Mouse (Mus musculus): ENCODE measurements around the gene Tns2. TPM values are rescaled to one million over a fixed set of nuclear protein-coding genes. Genes with fewer than 3 reads are reported as not detected.

Tns2 gene
- polyA plus RNA-seq, 1 experiment from 2014 or later = 11.9 TPM

DNA sequence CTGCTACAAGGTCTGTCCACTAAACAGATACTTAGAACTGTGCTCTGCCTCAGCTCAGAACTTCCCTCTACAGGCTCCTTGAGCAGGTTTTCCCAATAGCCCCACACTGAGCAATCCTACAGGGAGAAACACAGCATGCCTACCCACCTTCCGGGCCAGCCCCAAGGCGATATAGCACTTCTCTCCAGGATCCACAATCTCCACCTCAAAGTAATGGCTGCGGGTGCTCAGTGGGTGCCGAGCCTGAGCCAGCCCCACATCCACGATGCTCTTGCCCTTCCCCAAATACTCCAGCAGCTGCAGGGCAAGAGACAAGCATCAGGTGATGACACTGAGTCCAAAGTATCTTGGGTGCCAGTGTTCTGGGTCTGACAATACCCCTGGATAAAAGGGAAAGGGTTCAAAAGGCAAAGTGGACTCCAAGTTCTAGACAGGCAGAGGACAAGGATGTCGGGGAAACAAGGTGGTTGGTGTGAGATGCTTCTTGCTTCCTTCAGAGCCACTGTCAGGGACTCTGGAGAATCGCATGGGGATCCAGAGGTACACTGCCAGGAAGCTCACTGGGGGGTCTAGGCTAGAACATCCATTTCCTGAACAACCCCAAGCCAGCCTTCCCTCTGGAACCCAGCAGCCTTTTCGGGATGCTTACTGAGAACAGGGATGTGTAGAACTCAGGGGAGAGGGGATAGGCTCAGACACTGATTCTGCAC is 19.1 kb downstream of the Tns2 start:
- no peak overlapping the region for H3K4me3 ChIP-seq (ENCODE audit: low read depth, low read length)
- H3K9ac ChIP-seq (ENCODE audit: low read length) = no peak overlapping the region
- no peaks in the 10 kb centered on the region for H3K4me1 ChIP-seq (replicated peaks; ENCODE audit: control insufficient read depth, insufficient read depth)
- 72% methylated on average over 8 of the region's 8 CpGs for WGBS
- H3K27me3 ChIP-seq (ENCODE audit: control insufficient read depth, insufficient read depth, low read length) = no peaks in the 10 kb centered on the region
- no peak overlapping the region for H3K4me2 ChIP-seq (replicated peaks; ENCODE audit: low read depth)
- no peak for DNase-seq (ENCODE audit: low spot score)
- no peak for TF ChIP-seq EP300 (optimal IDR thresholded peaks at IDR 0.05)
- H3K36me3 ChIP-seq (ENCODE audit: control insufficient read depth, insufficient read depth, low read length) = peaks cover 18% of the 10 kb centered on the region
- no peak overlapping the region for H3K27ac ChIP-seq (replicated peaks)
- no peaks in the 10 kb centered on the region for H3K9me3 ChIP-seq (ENCODE audit: control insufficient read depth, low read length)
- no peak for ATAC-seq (ENCODE audit: low FRiP score, low TSS enrichment)

DNA sequence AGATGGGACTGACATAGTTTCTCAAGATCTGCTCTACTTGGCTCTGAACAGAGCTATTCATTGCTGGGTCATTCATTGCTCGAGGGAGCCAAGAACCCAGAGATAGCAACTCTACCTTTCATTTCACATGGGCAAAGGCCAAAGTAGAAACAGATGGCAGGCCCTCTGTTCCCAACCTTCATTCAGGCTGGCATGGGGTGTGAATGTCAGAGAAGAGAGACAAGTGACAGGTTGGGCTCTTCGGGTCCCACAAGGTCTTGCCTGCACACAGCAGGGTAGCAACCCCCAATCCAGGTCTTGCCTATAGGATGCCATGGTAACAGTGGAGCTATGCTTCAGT is 19.6 kb downstream of the Tns2 start:
- no peak overlapping the region for H3K9ac ChIP-seq (ENCODE audit: low read length)
- WGBS = 73% methylated on average over 2 of the region's 2 CpGs
- H3K9me3 ChIP-seq (ENCODE audit: control insufficient read depth, low read length) = no peaks in the 10 kb centered on the region
- no peaks in the 10 kb centered on the region for H3K27me3 ChIP-seq (ENCODE audit: control insufficient read depth, insufficient read depth, low read length)
- no peak for ATAC-seq (ENCODE audit: low FRiP score, low TSS enrichment)
- H3K27ac ChIP-seq (replicated peaks) = no peak overlapping the region
- H3K36me3 ChIP-seq (ENCODE audit: control insufficient read depth, insufficient read depth, low read length) = peaks cover 18% of the 10 kb centered on the region
- no peaks in the 10 kb centered on the region for H3K4me1 ChIP-seq (replicated peaks; ENCODE audit: control insufficient read depth, insufficient read depth)
- H3K4me2 ChIP-seq (replicated peaks; ENCODE audit: low read depth) = no peak overlapping the region
- TF ChIP-seq CTCF (IDR thresholded peaks at IDR 0.05; ENCODE audit: low read depth) (no peak), EP300 (optimal IDR thresholded peaks at IDR 0.05) (no peak)
- no peak overlapping the region for H3K4me3 ChIP-seq (ENCODE audit: low read depth, low read length)
- no peak for DNase-seq (ENCODE audit: low spot score)

DNA sequence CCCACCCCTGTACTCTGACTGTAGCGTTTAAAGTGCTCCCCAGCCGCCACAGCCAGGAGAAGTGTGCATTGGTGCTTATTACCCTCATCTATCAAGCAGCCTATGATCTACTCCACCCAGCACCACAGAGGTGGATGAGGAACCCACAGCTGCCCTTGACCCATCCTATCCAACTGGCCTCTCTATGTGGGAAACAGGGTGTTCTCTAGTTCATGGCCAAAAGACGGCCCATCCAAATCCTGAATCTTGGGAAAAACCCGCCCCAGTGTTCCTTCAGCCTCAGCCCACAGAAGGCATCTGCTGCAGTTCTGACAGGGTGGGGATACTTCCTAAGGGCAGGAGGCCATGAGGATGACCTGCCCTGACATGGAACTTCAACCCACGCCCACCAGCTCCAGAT is 20.3 kb downstream of the Tns2 start:
- H3K9me3 ChIP-seq (ENCODE audit: control insufficient read depth, low read length) = no peaks in the 10 kb centered on the region
- H3K4me1 ChIP-seq (replicated peaks; ENCODE audit: control insufficient read depth, insufficient read depth) = no peaks in the 10 kb centered on the region
- H3K27ac ChIP-seq (replicated peaks) = no peak overlapping the region
- ATAC-seq (ENCODE audit: low FRiP score, low TSS enrichment) = no peak; the same call in 1 of the 2 replicates
- TF ChIP-seq CTCF (IDR thresholded peaks at IDR 0.05; ENCODE audit: low read depth) (no peak), EP300 (optimal IDR thresholded peaks at IDR 0.05) (no peak)
- H3K36me3 ChIP-seq (ENCODE audit: control insufficient read depth, insufficient read depth, low read length) = peaks cover 18% of the 10 kb centered on the region
- no peak for DNase-seq (ENCODE audit: low spot score)
- no peak overlapping the region for H3K4me3 ChIP-seq (ENCODE audit: low read depth, low read length)
- H3K4me2 ChIP-seq (replicated peaks; ENCODE audit: low read depth) = no peak overlapping the region
- WGBS = 62% methylated on average over 5 of the region's 5 CpGs
- H3K27me3 ChIP-seq (ENCODE audit: control insufficient read depth, insufficient read depth, low read length) = no peaks in the 10 kb centered on the region
- H3K9ac ChIP-seq (ENCODE audit: low read length) = no peak overlapping the region

DNA sequence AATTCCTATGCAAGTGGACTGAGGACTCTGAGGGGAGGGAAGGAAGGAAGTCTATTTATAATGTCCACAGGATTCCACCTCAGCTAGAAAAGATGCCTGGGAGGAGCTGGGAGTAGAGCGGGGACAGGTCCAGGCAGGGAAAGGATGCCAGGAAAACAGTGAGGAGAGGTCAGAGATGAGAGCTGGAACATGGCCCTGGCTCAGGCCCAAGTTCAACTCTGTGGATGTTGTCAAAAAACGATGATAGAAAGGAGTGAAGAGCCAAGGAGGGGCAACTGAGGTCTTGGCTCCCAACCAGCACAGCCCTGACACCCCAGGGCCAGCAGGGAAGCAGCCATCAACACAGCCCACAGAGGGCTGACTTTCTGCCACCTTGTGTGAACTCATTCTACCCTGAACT is 26.1 kb downstream of the Tns2 start:
- Histone ChIP-seq H3K4me1 (replicated peaks; ENCODE audit: control insufficient read depth, insufficient read depth) (no peaks in the 10 kb centered on the region), H3K36me3 (ENCODE audit: control insufficient read depth, insufficient read depth, low read length) (peaks cover 23% of the 10 kb centered on the region), H3K27ac (replicated peaks) (peak overlapping the region; percentile 35; the same call in 1 of the 2 replicates), H3K9me3 (ENCODE audit: control insufficient read depth, low read length) (no peaks in the 10 kb centered on the region), H3K4me2 (replicated peaks; ENCODE audit: low read depth) (no peak overlapping the region), H3K4me3 (ENCODE audit: low read depth, low read length) (no peak overlapping the region), H3K27me3 (ENCODE audit: control insufficient read depth, insufficient read depth, low read length) (no peaks in the 10 kb centered on the region), H3K9ac (ENCODE audit: low read length) (no peak overlapping the region)
- no peak for TF ChIP-seq CTCF (IDR thresholded peaks at IDR 0.05; ENCODE audit: low read depth)
- no peak for TF ChIP-seq EP300 (optimal IDR thresholded peaks at IDR 0.05)
- 45% methylated on average over 2 of the region's 2 CpGs for WGBS
- ATAC-seq (ENCODE audit: low FRiP score, low TSS enrichment) (peak; percentile 41; the same call in 1 of the 2 replicates), DNase-seq (ENCODE audit: low spot score) (no peak)

DNA sequence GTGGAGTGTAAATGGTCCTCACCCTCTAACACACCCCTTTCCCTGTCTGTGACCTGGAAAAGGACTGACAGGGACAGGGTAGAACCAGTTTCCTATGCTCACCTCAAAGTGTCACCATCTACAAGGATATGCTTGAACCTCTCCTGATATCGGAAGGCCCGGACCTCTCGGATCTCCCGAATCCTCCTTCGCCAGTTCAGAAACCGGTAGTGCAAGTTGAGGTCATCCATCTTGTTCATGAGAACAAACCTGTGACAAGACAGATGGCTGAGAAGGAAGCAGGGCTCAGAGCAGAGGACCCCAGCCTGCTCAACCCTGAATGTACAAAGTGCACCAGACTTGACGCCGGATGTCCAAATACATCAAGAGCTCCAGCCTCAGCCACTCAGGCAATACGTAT is 33.1 kb downstream of the Tns2 start:
- no peak for TF ChIP-seq CTCF (IDR thresholded peaks at IDR 0.05; ENCODE audit: low read depth)
- no peak for TF ChIP-seq EP300 (optimal IDR thresholded peaks at IDR 0.05)
- ATAC-seq (ENCODE audit: low FRiP score, low TSS enrichment) (no peak), DNase-seq (ENCODE audit: low spot score) (no peak)
- no peaks in the 10 kb centered on the region for H3K27me3 ChIP-seq (ENCODE audit: control insufficient read depth, insufficient read depth, low read length)
- H3K27ac ChIP-seq (replicated peaks) = no peak overlapping the region
- H3K4me1 ChIP-seq (replicated peaks; ENCODE audit: control insufficient read depth, insufficient read depth) = no peaks in the 10 kb centered on the region
- peaks cover 23% of the 10 kb centered on the region for H3K36me3 ChIP-seq (ENCODE audit: control insufficient read depth, insufficient read depth, low read length)
- no peaks in the 10 kb centered on the region for H3K9me3 ChIP-seq (ENCODE audit: control insufficient read depth, low read length)
- H3K4me3 ChIP-seq (ENCODE audit: low read depth, low read length) = no peak overlapping the region
- H3K9ac ChIP-seq (ENCODE audit: low read length) = no peak overlapping the region
- 64% methylated on average over 9 of the region's 9 CpGs for WGBS
- no peak overlapping the region for H3K4me2 ChIP-seq (replicated peaks; ENCODE audit: low read depth)

DNA sequence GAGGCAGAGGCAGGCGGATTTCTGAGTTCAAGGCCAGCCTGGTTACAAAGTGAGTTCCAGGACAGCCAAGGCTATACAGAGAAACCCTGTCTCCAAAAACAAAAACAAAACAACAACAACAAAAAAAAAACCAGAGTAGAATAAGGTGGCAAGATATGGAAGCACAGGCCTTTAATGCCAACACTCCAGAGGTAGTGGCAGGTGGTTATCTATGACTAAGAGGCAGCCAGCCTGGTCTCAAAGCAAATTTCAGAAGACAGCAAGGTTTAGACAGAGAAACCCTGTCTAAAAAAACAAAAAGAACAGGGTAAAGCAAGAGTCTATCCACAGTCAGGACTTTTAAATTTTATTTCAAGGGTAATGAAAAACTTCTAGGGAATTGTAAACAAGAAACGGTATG is 34.5 kb downstream of the Tns2 start:
- TF ChIP-seq CTCF (IDR thresholded peaks at IDR 0.05; ENCODE audit: low read depth) = no peak
- no peak for TF ChIP-seq EP300 (optimal IDR thresholded peaks at IDR 0.05)
- no peak overlapping the region for H3K9ac ChIP-seq (ENCODE audit: low read length)
- no peak overlapping the region; the same call in 1 of the 2 replicates for H3K4me3 ChIP-seq (ENCODE audit: low read depth, low read length)

More for the DNA sequence above, 34.5 kb downstream of the Tns2 start:
- H3K27me3 ChIP-seq (ENCODE audit: control insufficient read depth, insufficient read depth, low read length) = no peaks in the 10 kb centered on the region
- no peaks in the 10 kb centered on the region for H3K4me1 ChIP-seq (replicated peaks; ENCODE audit: control insufficient read depth, insufficient read depth)
- ATAC-seq (ENCODE audit: low FRiP score, low TSS enrichment) (no peak), DNase-seq (ENCODE audit: low spot score) (no peak)
- no peaks in the 10 kb centered on the region for H3K9me3 ChIP-seq (ENCODE audit: control insufficient read depth, low read length)
- H3K27ac ChIP-seq (replicated peaks) = no peak overlapping the region
- 70% methylated on average over 2 of the region's 2 CpGs for whole genome bisulfite sequencing
- H3K4me2 ChIP-seq (replicated peaks; ENCODE audit: low read depth) = no peak overlapping the region; the same call in 1 of the 2 replicates
- H3K36me3 ChIP-seq (ENCODE audit: control insufficient read depth, insufficient read depth, low read length) = peaks cover 17% of the 10 kb centered on the region
